Mouse (Mus musculus) lung, embryonic 14.5 days (tissue): Measurements from ENCODE around the gene Zfp691. TPM values are rescaled to one million over a fixed set of nuclear protein-coding genes. Genes with fewer than 3 reads are reported as not detected.

Experiments used
- ATAC-seq: fragments of 200-750 bp; cut with Nextera tagmentation; 2 replicates; pipeline ENCODE4 v1.8.0; 2017; ENCODE audit warnings: mild to moderate bottlenecking, moderate TSS enrichment, moderate library complexity; ENCODE audit not compliant: insufficient read depth
- DNase-seq: peaks from one replicate; pipeline ENCODE4 v3.0.0-alpha.2; 2015
- H3K27ac ChIP-seq: fragments of 300-500 bp; sonication (generic); 2 replicates; pipeline ENCODE4 v1.5.1; 2014; ENCODE audit warnings: low read depth, mild to moderate bottlenecking, moderate library complexity
- H3K27me3 ChIP-seq: fragments of 300-500 bp; sonication (generic); 2 replicates; pipeline ENCODE4 v1.6.1; 2014; ENCODE audit warnings: low read length, control low read depth; ENCODE audit not compliant: insufficient read depth
- H3K36me3 ChIP-seq: fragments of 300-500 bp; sonication (generic); 2 replicates; pipeline ENCODE4 v1.6.1; 2014; ENCODE audit warnings: control low read depth; ENCODE audit not compliant: insufficient read depth
- H3K4me1 ChIP-seq: fragments of 300-500 bp; sonication (generic); 2 replicates; pipeline ENCODE4 v1.6.1; 2014; ENCODE audit warnings: antibody characterized with exemption, control low read depth; ENCODE audit not compliant: insufficient read depth
- H3K4me2 ChIP-seq: fragments of 300-500 bp; sonication (generic); 2 replicates; pipeline ENCODE4 v1.6.1; 2014; ENCODE audit warnings: mild to moderate bottlenecking
- H3K4me3 ChIP-seq: fragments of 300-500 bp; sonication (generic); 2 replicates; pipeline ENCODE4 v1.5.1; 2014; ENCODE audit warnings: low read depth, low read length
- H3K9ac ChIP-seq: fragments of 300-500 bp; sonication (generic); 2 replicates; pipeline ENCODE4 v1.6.1; 2014
- H3K9me3 ChIP-seq: fragments of 300-500 bp; sonication (generic); 2 replicates; pipeline ENCODE4 v1.6.1; 2016; ENCODE audit warnings: low read depth, low read length, control low read depth
- CTCF ChIP-seq: IDR thresholded peaks from 2 replicates; pipeline ENCODE4 v1.5.1; 2016; ENCODE audit warnings: antibody characterized with exemption, low read depth
- WGBS: fragments of 180-500 bp; shearing (Covaris S2); extraction: QIAGEN DNeasy Blood & Tissue Kit; methylation state at CpG from one replicate; pipeline ENCODE4 v1.1.7; 2014; 5-methylcytosine and 5-hydroxymethylcytosine counted together
- polyA plus RNA-seq: library from polyadenylated mRNA; unstranded; fragments of >200 nt; fragmentation: Nextera tagmentation; extraction: Ambion mirVana; gene quantifications from 2 replicates; pipeline ENCODE4 v1.2.1, GENCODE M21; 2014

Zfp691 gene
- polyA plus RNA-seq, 1 experiment from 2014 or later = 7.7 TPM

DNA sequence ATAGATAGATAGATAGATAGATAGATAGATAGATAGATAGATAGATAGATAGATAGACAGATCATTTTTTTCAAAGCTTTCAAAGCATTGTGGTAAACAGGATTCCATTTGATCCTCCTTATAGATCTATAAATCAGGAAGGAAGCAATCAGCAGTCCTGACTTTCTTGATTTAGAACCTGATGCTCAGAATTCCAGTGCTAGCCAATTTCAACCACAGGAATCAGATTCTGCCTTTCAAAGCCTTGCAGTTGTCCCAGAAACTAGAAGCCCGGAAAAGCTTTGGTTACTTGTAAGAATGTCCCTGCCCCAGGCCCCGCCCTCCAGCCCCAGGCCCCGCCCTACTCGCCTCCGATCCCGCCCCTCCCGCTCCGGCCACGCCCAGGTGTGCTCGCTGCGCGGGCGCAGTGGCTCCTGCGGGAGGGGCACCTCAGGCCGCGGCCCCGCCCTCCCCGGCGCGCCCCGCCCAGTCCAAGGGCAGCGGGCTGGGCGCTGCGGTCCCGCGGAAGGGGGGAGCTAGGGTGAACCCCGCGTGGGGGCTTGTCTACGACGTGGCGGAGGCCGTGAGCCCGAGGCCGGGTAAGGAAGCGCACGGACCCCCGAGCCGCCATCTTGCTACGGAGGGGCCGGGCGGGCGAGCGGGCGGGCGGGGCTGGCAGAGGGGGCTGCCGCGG, 21.1 kb upstream of the Zfp691 start, which contains the start of gene Svbp:
Gene Svbp, plus strand, starts transcription at position 398 of the 673 bp plus-strand sequence.
- H3K36me3 ChIP-seq = peaks cover 7% of the 10 kb centered on the region; the same call in 1 of the 2 replicates
- WGBS = 1% methylated on average over 47 of the region's 47 CpGs
- H3K27ac ChIP-seq = peak within 1 kb of the TSS; percentile 63
- peak within 1 kb of the TSS; percentile 79 for H3K9ac ChIP-seq
- no peaks in the 10 kb centered on the region for H3K9me3 ChIP-seq
- TF ChIP-seq CTCF = no peak
- H3K27me3 ChIP-seq = no peaks in the 10 kb centered on the region
- peak within 1 kb of the TSS; percentile 72 for H3K4me3 ChIP-seq
- H3K4me2 ChIP-seq = peak within 1 kb of the TSS; percentile 63
- H3K4me1 ChIP-seq = peaks cover 5% of the 10 kb centered on the region
- peak; percentile 91 for ATAC-seq
- DNase-seq = peak; percentile 93

DNA sequence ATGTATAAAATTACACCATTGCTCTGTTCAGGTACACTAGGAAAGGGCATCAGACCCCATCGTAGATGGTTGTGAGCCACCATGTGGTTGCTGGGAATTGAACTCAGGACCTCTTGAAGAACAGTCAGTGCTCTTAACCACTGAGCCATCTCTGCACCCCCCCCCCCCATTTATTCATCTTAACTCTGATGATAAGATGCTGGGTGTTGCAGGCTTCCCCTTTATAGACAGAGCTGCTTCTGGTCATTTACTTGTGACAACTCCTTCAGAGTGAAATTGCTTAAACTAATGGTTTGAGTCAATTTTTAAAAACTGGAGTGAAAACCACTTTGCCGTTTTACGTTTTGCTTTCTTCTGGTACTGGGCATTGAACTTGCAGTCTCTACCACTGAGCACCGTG, 18.8 kb upstream of the Zfp691 start:
- WGBS = 85% methylated on average over 4 of the region's 4 CpGs
- no peak overlapping the region for H3K4me3 ChIP-seq
- ATAC-seq (no peak), DNase-seq (no peak)
- H3K36me3 ChIP-seq = 0 out of 2 replicates have a peak, but pooled peaks cover 4% of the 10 kb centered on the region
- no peak for TF ChIP-seq CTCF
- peaks cover 4% of the 10 kb centered on the region for H3K4me1 ChIP-seq
- H3K27me3 ChIP-seq = no peaks in the 10 kb centered on the region
- H3K4me2 ChIP-seq = no peak overlapping the region
- no peaks in the 10 kb centered on the region for H3K9me3 ChIP-seq
- H3K27ac ChIP-seq = no peak overlapping the region
- no peak overlapping the region for H3K9ac ChIP-seq

DNA sequence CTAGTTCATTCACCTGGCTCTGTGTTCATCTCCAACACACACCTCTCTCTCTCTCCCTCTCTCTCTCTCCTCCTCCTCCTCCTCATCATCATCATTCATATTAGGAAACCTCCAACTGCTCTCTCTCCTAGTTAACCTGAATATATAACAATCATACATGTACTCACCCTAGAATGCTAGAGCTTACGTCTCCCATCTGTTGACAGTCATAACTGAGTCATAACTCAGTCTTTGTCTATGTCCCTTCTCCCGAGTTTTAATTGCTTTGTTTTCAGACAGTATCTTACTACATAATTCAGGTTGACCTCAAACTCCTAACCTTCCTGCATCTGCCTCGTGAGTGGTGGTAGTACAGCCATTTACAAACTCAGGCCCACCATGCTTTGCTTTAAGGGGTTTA, 17.3 kb upstream of the Zfp691 start:
- Histone ChIP-seq H3K27me3 (no peaks in the 10 kb centered on the region), H3K9ac (no peak overlapping the region), H3K4me1 (no peaks in the 10 kb centered on the region), H3K9me3 (no peaks in the 10 kb centered on the region), H3K36me3 (no peaks in the 10 kb centered on the region), H3K4me3 (no peak overlapping the region), H3K4me2 (no peak overlapping the region; the same call in 1 of the 2 replicates), H3K27ac (no peak overlapping the region; the same call in 1 of the 2 replicates)
- 51% methylated on average over 3 of the region's 3 CpGs for WGBS
- ATAC-seq (no peak), DNase-seq (no peak)
- TF ChIP-seq CTCF = no peak

DNA sequence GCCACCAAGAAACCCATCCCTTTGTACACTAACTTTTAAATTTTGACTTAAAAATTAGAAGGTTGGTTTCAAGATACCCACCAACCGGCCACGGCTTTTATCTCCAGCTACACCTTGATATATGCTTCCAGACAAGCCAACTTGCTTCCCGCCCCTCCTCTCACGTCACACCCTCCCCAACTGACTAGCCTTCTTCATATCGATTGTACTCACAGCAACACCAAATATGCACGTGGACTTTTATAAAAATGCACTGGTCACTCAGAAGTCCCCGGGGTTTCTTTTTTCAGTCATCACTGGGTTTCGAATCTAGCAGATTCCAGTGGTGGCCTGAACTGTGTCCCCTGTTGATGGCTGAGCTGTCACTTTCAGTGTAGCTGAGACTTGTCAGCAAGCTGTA, 16.6 kb upstream of the Zfp691 start:
- 74% methylated on average over 8 of the region's 8 CpGs for WGBS
- Histone ChIP-seq H3K9ac (no peak overlapping the region), H3K27me3 (no peaks in the 10 kb centered on the region), H3K4me2 (peak overlapping the region; percentile 15; the same call in 1 of the 2 replicates), H3K36me3 (no peaks in the 10 kb centered on the region), H3K4me1 (no peaks in the 10 kb centered on the region), H3K27ac (peak overlapping the region; percentile 60; the same call in 1 of the 2 replicates), H3K9me3 (no peaks in the 10 kb centered on the region), H3K4me3 (no peak overlapping the region)
- DNase-seq (no peak), ATAC-seq (no peak)
- no peak for TF ChIP-seq CTCF

DNA sequence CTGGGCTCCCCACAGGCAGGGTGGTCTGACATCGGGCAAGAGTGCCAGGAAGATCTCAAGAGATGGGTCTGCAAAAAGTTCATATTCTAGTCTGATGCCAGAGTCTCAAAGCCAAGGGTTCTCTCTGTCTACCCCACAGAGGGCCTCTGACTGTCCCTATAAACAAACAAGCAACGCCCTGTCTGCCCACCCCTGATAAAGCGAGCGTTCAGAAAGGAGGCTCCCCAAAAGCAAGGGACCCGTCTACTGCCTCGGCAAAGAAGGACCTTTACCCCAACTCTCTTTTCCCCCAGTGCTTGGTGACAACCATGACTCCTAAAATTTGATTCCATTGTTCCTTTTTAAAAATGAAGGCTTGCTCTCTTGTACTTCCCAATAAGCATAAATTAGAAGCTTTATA, 15.9 kb upstream of the Zfp691 start, which contains the start of gene Ermap:
Gene Ermap, minus strand, starts transcription at position 148 of the 400 bp plus-strand sequence.
- H3K4me2 ChIP-seq = peak within 1 kb of the TSS; percentile 15; the same call in 1 of the 2 replicates
- H3K27me3 ChIP-seq = no peaks in the 10 kb centered on the region
- no peaks in the 10 kb centered on the region for H3K36me3 ChIP-seq
- no peaks in the 10 kb centered on the region for H3K9me3 ChIP-seq
- H3K4me1 ChIP-seq = no peaks in the 10 kb centered on the region
- H3K4me3 ChIP-seq = peak within 1 kb of the TSS; percentile 22; the same call in 1 of the 2 replicates
- 61% methylated on average over 6 of the region's 6 CpGs for WGBS
- peak within 1 kb of the TSS; percentile 6; the same call in 1 of the 2 replicates for H3K9ac ChIP-seq
- no peak for DNase-seq
- ATAC-seq = no peak
- H3K27ac ChIP-seq = peak within 1 kb of the TSS; percentile 60; the same call in 1 of the 2 replicates
- no peak for TF ChIP-seq CTCF

DNA sequence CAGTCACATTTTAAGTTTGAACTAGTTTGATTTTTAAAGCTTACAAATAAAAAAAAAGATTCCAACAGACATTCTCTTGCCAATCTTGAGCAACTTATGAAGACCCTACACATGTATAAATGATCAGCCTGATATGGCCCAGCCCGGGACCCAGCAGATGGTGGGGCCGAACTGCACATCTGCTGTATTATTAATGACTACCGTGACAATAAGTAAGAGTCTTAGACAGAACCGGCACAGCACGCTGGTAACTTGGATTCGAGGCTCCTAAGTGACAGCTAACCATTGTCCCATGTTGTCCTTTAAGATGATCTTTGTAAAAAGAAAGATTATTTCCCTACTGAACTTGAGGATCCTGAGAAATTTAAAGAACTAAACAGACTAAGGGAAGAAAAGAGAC, 15.4 kb upstream of the Zfp691 start:
- Histone ChIP-seq H3K27me3 (no peaks in the 10 kb centered on the region), H3K4me1 (no peaks in the 10 kb centered on the region), H3K4me3 (peak overlapping the region; percentile 22; the same call in 1 of the 2 replicates), H3K4me2 (no peak overlapping the region), H3K9ac (peak overlapping the region; percentile 6; the same call in 1 of the 2 replicates), H3K36me3 (no peaks in the 10 kb centered on the region), H3K27ac (0 out of 2 replicates have a peak overlapping the region, but pooled peaks have one; percentile 15), H3K9me3 (no peaks in the 10 kb centered on the region)
- WGBS = 71% methylated on average over 6 of the region's 6 CpGs
- TF ChIP-seq CTCF = no peak
- no peak for ATAC-seq
- DNase-seq = no peak

DNA sequence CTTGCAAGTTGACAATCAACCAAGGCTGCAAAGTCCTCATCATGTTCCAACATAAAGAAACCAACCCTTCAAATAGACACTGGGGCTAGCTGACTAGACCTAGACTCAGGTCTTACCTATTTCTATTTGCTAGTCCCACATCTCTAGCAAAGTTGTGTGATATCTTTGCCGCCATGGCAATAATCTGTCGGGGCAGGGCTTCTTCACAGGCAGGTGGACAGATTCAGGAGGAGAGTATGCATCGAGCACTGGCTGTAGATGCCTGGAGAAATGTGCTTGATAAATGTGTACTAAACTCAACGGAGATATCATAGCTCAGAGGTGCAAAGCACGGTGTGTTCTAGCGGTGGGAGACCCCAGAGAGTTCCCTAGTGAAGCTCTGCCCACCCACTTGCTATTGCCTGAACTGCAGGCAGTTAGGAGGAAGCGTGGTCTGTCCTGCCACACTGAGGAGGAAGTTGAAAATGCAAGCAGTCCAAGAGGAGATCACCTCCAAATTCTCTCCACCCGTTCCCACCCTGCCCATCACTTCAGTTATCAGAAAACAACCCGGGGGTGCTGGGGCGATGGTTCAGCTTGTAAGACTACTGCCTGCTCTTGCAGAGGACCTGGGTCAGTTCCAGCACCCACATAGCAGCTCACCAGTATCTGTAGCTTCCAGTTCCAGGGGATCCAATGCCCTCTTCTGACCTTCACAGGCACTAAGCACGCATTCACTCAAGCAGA, 14.2 kb upstream of the Zfp691 start:
- ATAC-seq = no peak
- Histone ChIP-seq H3K27ac (no peak overlapping the region), H3K4me1 (no peaks in the 10 kb centered on the region), H3K9me3 (no peaks in the 10 kb centered on the region), H3K27me3 (no peaks in the 10 kb centered on the region), H3K4me2 (no peak overlapping the region; the same call in 1 of the 2 replicates), H3K4me3 (peak overlapping the region; percentile 8; the same call in 1 of the 2 replicates), H3K36me3 (no peaks in the 10 kb centered on the region), H3K9ac (no peak overlapping the region; the same call in 1 of the 2 replicates)
- TF ChIP-seq CTCF = peak; percentile 31; the same call in 1 of the 2 replicates
- DNase-seq = peak; percentile 19
- 37% methylated on average over 11 of the region's 11 CpGs for WGBS
